Mouse (Mus musculus): ENCODE data around the gene Bcl6. TPM values are rescaled to one million over a fixed set of nuclear protein-coding genes. Genes with fewer than 3 reads are reported as not detected.

The Bcl6 gene
- polyA plus RNA-seq, 1 experiment from 2014 or later = 0.22 TPM

- Histone ChIP-seq H3K4me3 (peak overlapping the region; percentile 38), H3K9me3 (no peaks in the 10 kb centered on the region), H3K4me1 (replicated peaks) (peaks cover 43% of the 10 kb centered on the region), H3K27me3 (peaks cover 53% of the 10 kb centered on the region), H3K9ac (0 out of 2 replicates have a peak overlapping the region, but pooled peaks have one; percentile 46), H3K27ac (no peak overlapping the region), H3K4me2 (peak overlapping the region; percentile 67), H3K36me3 (no peaks in the 10 kb centered on the region)
- no peak for ATAC-seq (ENCODE audit: low FRiP score)
- 4% methylated on average over 11 of the region's 11 CpGs for WGBS
These were observed 8.3 kb downstream of the Bcl6 start for GRCm38 (mm10) chr16:23980201-23980870.

DNA sequence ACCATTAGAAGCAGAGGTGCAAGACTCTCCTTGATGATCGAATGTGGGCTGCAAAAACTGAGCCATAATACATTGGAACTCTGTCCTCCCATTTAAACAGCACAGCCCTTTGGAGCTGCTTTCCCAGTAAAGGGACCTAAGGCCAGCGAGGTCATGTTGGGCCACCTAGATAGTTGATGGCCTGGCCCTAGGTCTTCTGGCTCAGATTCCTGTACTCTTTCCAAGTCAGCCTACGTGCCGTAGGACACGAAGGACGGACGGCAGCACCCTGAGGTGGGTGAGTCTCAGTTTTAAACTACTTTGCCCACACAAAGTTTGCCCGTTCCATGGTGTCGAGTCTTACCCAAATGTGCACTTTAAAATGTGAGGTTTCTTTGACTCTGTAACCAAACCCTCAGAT, 9.2 kb downstream of the Bcl6 start:
- ATAC-seq (ENCODE audit: low FRiP score) = no peak
- 87% methylated on average over 9 of the region's 9 CpGs for WGBS
- Histone ChIP-seq H3K36me3 (no peaks in the 10 kb centered on the region), H3K27me3 (peaks cover 45% of the 10 kb centered on the region), H3K4me2 (no peak overlapping the region), H3K9me3 (no peaks in the 10 kb centered on the region), H3K27ac (no peak overlapping the region), H3K4me1 (replicated peaks) (peaks cover 36% of the 10 kb centered on the region), H3K9ac (no peak overlapping the region), H3K4me3 (no peak overlapping the region)

- no peak for ATAC-seq (ENCODE audit: low FRiP score)
- Histone ChIP-seq H3K27me3 (peaks cover 40% of the 10 kb centered on the region), H3K4me1 (replicated peaks) (peaks cover 30% of the 10 kb centered on the region), H3K9ac (no peak overlapping the region), H3K4me3 (no peak overlapping the region), H3K36me3 (no peaks in the 10 kb centered on the region), H3K4me2 (no peak overlapping the region), H3K9me3 (no peaks in the 10 kb centered on the region), H3K27ac (no peak overlapping the region)
- WGBS = 86% methylated on average over 4 of the region's 4 CpGs
These were observed 10.2 kb downstream of the Bcl6 start for GRCm38 (mm10) chr16:23978495-23978894.

- 86% methylated on average over 3 of the region's 3 CpGs for WGBS
- no peak for ATAC-seq (ENCODE audit: low FRiP score)
These were observed 10.9 kb downstream of the Bcl6 start for GRCm38 (mm10) chr16:23977732-23978131.

DNA sequence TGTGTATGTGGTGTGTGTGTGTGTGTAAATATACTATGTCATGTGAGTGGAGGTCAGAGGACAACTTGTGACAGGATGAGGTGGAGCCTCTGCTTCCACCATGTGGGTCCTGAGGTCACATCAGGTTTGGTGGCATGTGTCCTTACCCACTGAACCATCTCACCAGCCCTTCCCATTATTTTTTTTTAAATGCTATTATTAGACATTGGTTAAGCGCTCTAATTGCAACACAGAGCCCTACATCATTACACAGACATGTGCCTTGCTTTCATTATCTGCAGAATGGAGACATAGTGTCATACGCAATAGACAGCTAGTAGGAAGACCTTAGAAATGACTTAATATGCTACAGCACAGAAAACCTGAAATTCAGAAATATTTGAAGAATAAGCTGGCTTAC, 12.5 kb downstream of the Bcl6 start:
- 91% methylated on average over 2 of the region's 2 CpGs for WGBS
- H3K4me1 ChIP-seq (replicated peaks) = peaks cover 12% of the 10 kb centered on the region
- H3K4me2 ChIP-seq = no peak overlapping the region
- no peak for ATAC-seq (ENCODE audit: low FRiP score)
- H3K9me3 ChIP-seq = no peaks in the 10 kb centered on the region
- H3K27me3 ChIP-seq = peaks cover 30% of the 10 kb centered on the region
- no peak overlapping the region for H3K4me3 ChIP-seq
- H3K9ac ChIP-seq = no peak overlapping the region
- H3K36me3 ChIP-seq = no peaks in the 10 kb centered on the region
- H3K27ac ChIP-seq = no peak overlapping the region

More at GRCm38 (mm10) chr16:23977732-23978131, 10.9 kb downstream of the Bcl6 start:
- Histone ChIP-seq H3K4me1 (replicated peaks) (peaks cover 27% of the 10 kb centered on the region), H3K4me2 (no peak overlapping the region), H3K9me3 (no peaks in the 10 kb centered on the region), H3K9ac (no peak overlapping the region), H3K27me3 (peaks cover 40% of the 10 kb centered on the region), H3K36me3 (no peaks in the 10 kb centered on the region), H3K27ac (no peak overlapping the region), H3K4me3 (no peak overlapping the region)

- WGBS = 90% methylated on average over 9 of the region's 9 CpGs
- H3K36me3 ChIP-seq = no peaks in the 10 kb centered on the region
- no peak for ATAC-seq (ENCODE audit: low FRiP score)
- H3K27ac ChIP-seq = no peak overlapping the region
- H3K4me2 ChIP-seq = no peak overlapping the region
- 0 out of 2 replicates have a peak, but pooled peaks cover 6% of the 10 kb centered on the region for H3K27me3 ChIP-seq
- no peak overlapping the region for H3K4me3 ChIP-seq
- H3K9ac ChIP-seq = no peak overlapping the region
- no peaks in the 10 kb centered on the region; the same call in 1 of the 2 replicates for H3K9me3 ChIP-seq
- H3K4me1 ChIP-seq (replicated peaks) = no peaks in the 10 kb centered on the region
These were observed 14.9 kb downstream of the Bcl6 start for GRCm38 (mm10) chr16:23973635-23974367.

- Histone ChIP-seq H3K4me2 (no peak overlapping the region), H3K9me3 (no peaks in the 10 kb centered on the region; the same call in 1 of the 2 replicates), H3K4me1 (replicated peaks) (no peaks in the 10 kb centered on the region), H3K27me3 (0 out of 2 replicates have a peak, but pooled peaks cover 6% of the 10 kb centered on the region), H3K9ac (no peak overlapping the region), H3K4me3 (no peak overlapping the region), H3K36me3 (no peaks in the 10 kb centered on the region), H3K27ac (no peak overlapping the region)
- ATAC-seq (ENCODE audit: low FRiP score) = no peak
- 75% methylated on average over 11 of the region's 11 CpGs for WGBS
These were observed 15.8 kb downstream of the Bcl6 start for GRCm38 (mm10) chr16:23972901-23973300.

DNA sequence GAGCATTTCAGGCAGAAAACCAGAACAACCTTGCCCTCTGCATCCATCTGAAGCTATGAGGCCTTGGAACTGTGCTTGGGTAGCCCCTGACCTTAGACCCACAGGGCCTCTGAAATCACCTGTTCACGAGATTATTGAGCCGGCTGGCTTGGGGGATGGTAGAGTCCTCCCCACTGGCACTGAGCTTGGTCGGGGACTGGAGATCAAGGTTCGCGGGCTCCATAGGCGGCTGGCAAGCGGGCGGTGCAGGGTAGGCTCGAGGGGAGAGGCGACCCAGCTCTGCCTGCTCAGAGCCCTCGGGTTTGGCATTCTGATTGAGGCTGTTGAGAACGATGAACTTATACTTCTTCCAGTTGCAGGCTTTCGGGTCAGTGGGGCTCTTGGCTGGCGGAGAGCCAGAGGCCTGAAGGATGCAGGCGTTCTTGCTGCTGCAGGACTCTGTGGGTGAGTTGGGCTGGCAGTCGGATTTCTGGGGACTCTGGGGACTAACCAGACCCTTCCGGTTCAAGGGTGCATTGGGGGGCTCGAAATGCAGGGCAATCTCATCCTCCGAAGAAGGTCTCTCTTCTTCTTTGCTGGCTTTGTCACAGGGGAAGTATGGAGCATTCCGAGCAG, 16.4 kb downstream of the Bcl6 start:
- Histone ChIP-seq H3K9ac (no peak overlapping the region), H3K4me1 (replicated peaks) (no peaks in the 10 kb centered on the region), H3K27ac (no peak overlapping the region), H3K27me3 (0 out of 2 replicates have a peak, but pooled peaks cover under 1% of the 10 kb centered on the region), H3K9me3 (no peaks in the 10 kb centered on the region; the same call in 1 of the 2 replicates), H3K36me3 (no peaks in the 10 kb centered on the region), H3K4me3 (no peak overlapping the region), H3K4me2 (no peak overlapping the region)
- ATAC-seq (ENCODE audit: low FRiP score) = no peak
- 82% methylated on average over 20 of the region's 20 CpGs for whole genome bisulfite sequencing

DNA sequence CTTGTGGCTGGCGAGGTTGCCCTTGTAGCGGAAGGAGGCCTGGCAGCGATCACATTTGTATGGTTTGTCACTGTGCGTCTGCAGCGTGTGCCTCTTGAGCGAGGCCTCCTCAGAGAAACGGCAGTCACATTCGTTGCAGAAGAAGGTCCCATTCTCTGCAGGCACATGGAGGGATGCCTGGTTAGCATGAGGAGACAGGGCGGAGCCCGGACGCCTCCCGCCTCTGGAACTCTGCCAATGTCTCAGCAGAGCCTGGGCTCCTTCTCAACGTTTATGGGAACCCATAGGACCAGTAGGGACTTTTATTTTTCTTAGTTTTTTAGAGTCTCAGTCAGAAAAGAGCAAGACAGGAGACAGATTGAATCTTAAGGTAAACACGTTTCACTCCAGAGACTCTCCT, 18.7 kb downstream of the Bcl6 start:
- 81% methylated on average over 14 of the region's 14 CpGs for WGBS
- Histone ChIP-seq H3K36me3 (no peaks in the 10 kb centered on the region), H3K4me1 (replicated peaks) (no peaks in the 10 kb centered on the region), H3K9me3 (no peaks in the 10 kb centered on the region; the same call in 1 of the 2 replicates), H3K4me2 (no peak overlapping the region), H3K4me3 (no peak overlapping the region), H3K27ac (no peak overlapping the region), H3K27me3 (no peaks in the 10 kb centered on the region), H3K9ac (no peak overlapping the region)
- no peak for ATAC-seq (ENCODE audit: low FRiP score)

DNA sequence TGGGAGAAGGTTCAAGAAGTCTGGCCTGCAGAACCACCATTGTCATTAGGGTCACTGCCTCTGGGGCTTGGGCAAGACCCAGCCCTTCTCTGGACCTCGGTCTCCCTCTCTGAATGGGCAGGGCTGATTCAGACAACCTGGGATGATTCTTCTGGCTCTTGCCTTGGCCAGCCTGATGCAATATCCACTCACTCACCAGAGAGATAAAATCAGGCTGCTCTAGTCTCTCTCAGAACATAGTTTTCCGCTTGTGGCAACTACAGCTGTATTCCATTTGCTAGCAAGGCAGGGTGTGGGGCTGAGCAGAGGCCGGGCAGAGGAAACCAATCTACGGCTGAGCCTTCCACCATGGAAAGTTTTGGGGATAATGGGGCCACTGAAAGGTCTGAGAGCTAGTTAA, 19.8 kb downstream of the Bcl6 start:
- H3K27ac ChIP-seq = no peak overlapping the region
- H3K9ac ChIP-seq = no peak overlapping the region
- no peaks in the 10 kb centered on the region; the same call in 1 of the 2 replicates for H3K9me3 ChIP-seq
- H3K27me3 ChIP-seq = no peaks in the 10 kb centered on the region
- no peak overlapping the region for H3K4me3 ChIP-seq
- no peak overlapping the region for H3K4me2 ChIP-seq
- no peaks in the 10 kb centered on the region for H3K36me3 ChIP-seq
- H3K4me1 ChIP-seq (replicated peaks) = peaks cover 6% of the 10 kb centered on the region
- WGBS = 93% methylated on average over 4 of the region's 4 CpGs
- no peak for ATAC-seq (ENCODE audit: low FRiP score)

GRCm38 (mm10) chr16:23967301-23967700, 21.4 kb downstream of the Bcl6 start:
- ATAC-seq (ENCODE audit: low FRiP score) = no peak
- 83% methylated on average over 7 of the region's 7 CpGs for WGBS
- H3K9me3 ChIP-seq = no peaks in the 10 kb centered on the region; the same call in 1 of the 2 replicates

GRCm38 (mm10) chr16:23966066-23966465, 22.6 kb downstream of the Bcl6 start:
- Histone ChIP-seq H3K36me3 (no peaks in the 10 kb centered on the region), H3K9ac (no peak overlapping the region), H3K4me1 (replicated peaks) (peaks cover 6% of the 10 kb centered on the region), H3K4me3 (no peak overlapping the region), H3K9me3 (no peaks in the 10 kb centered on the region; the same call in 1 of the 2 replicates), H3K27me3 (no peaks in the 10 kb centered on the region), H3K4me2 (no peak overlapping the region), H3K27ac (no peak overlapping the region)
- no peak for ATAC-seq (ENCODE audit: low FRiP score)
- WGBS = 90% methylated on average over 14 of the region's 14 CpGs

More at GRCm38 (mm10) chr16:23967301-23967700, 21.4 kb downstream of the Bcl6 start:
- no peak overlapping the region for H3K27ac ChIP-seq
- no peak overlapping the region for H3K9ac ChIP-seq
- H3K4me3 ChIP-seq = no peak overlapping the region
- no peak overlapping the region for H3K4me2 ChIP-seq
- H3K4me1 ChIP-seq (replicated peaks) = peaks cover 6% of the 10 kb centered on the region
- H3K36me3 ChIP-seq = no peaks in the 10 kb centered on the region
- no peaks in the 10 kb centered on the region for H3K27me3 ChIP-seq

Data from hindbrain, embryonic 13.5 days (tissue).